Mouse (Mus musculus): ENCODE measurements around the gene Ralgapa2. TPM values are rescaled to one million over a fixed set of nuclear protein-coding genes. Genes with fewer than 3 reads are reported as not detected.

Gene Ralgapa2
- polyA plus RNA-seq, 1 experiment from 2014 or later, result 17.0 TPM

- H3K9ac ChIP-seq, result no peak overlapping the region
- no peaks in the 10 kb centered on the region for H3K9me3 ChIP-seq
- ATAC-seq (ENCODE audit: low FRiP score), result no peak
- 90% methylated on average over 4 of the region's 4 CpGs for whole genome bisulfite sequencing
- H3K4me3 ChIP-seq (replicated peaks), result no peak overlapping the region
- no peak overlapping the region for H3K27ac ChIP-seq
- H3K36me3 ChIP-seq (replicated peaks), result 0 out of 2 replicates have a peak, but pooled peaks cover 2% of the 10 kb centered on the region
- H3K27me3 ChIP-seq, result no peaks in the 10 kb centered on the region
- no peak overlapping the region for H3K4me2 ChIP-seq
- H3K4me1 ChIP-seq, result no peaks in the 10 kb centered on the region
Measured at GRCm38 (mm10) chr2:146239196-146239747, 272.9 kb downstream of the Ralgapa2 start.

GRCm38 (mm10) chr2:146231485-146231884, 280.7 kb downstream of the Ralgapa2 start:
- Histone ChIP-seq H3K36me3 (replicated peaks) (no peaks in the 10 kb centered on the region), H3K9ac (no peak overlapping the region), H3K27ac (no peak overlapping the region), H3K4me1 (peaks cover 6% of the 10 kb centered on the region), H3K4me3 (replicated peaks) (no peak overlapping the region), H3K27me3 (peaks cover 34% of the 10 kb centered on the region), H3K9me3 (no peaks in the 10 kb centered on the region), H3K4me2 (no peak overlapping the region)
- ATAC-seq (ENCODE audit: low FRiP score), result no peak
- 93% methylated on average over 2 of the region's 2 CpGs for WGBS

GRCm38 (mm10) chr2:146228435-146228834, 283.7 kb downstream of the Ralgapa2 start:
- Histone ChIP-seq H3K36me3 (replicated peaks) (no peaks in the 10 kb centered on the region), H3K9ac (no peak overlapping the region), H3K27ac (no peak overlapping the region), H3K9me3 (no peaks in the 10 kb centered on the region), H3K4me1 (peaks cover 29% of the 10 kb centered on the region), H3K4me3 (replicated peaks) (no peak overlapping the region), H3K27me3 (peaks cover 58% of the 10 kb centered on the region), H3K4me2 (no peak overlapping the region)
- no peak for ATAC-seq (ENCODE audit: low FRiP score)
- WGBS, result 82% methylated on average over 2 of the region's 2 CpGs

- Histone ChIP-seq H3K9me3 (no peaks in the 10 kb centered on the region), H3K4me3 (replicated peaks) (no peak overlapping the region), H3K4me1 (peaks cover 37% of the 10 kb centered on the region), H3K4me2 (no peak overlapping the region), H3K27me3 (peaks cover 66% of the 10 kb centered on the region), H3K9ac (no peak overlapping the region), H3K27ac (no peak overlapping the region), H3K36me3 (replicated peaks) (no peaks in the 10 kb centered on the region)
- 67% methylated on average over 3 of the region's 3 CpGs for WGBS
- no peak for ATAC-seq (ENCODE audit: low FRiP score)
Measured at GRCm38 (mm10) chr2:146227646-146228045, 284.5 kb downstream of the Ralgapa2 start.

- Histone ChIP-seq H3K9me3 (no peaks in the 10 kb centered on the region), H3K4me1 (peaks cover 39% of the 10 kb centered on the region), H3K36me3 (replicated peaks) (no peaks in the 10 kb centered on the region), H3K9ac (no peak overlapping the region), H3K4me2 (peak overlapping the region; percentile 15; the same call in 1 of the 2 replicates), H3K27ac (0 out of 2 replicates have a peak overlapping the region, but pooled peaks have one; percentile 14), H3K4me3 (replicated peaks) (0 out of 2 replicates have a peak overlapping the region, but pooled peaks have one; percentile 2), H3K27me3 (peaks cover 68% of the 10 kb centered on the region)
- ATAC-seq (ENCODE audit: low FRiP score), result no peak
- WGBS, result 3% methylated on average over 9 of the region's 9 CpGs
Measured at GRCm38 (mm10) chr2:146226484-146226883, 285.7 kb downstream of the Ralgapa2 start.

GRCm38 (mm10) chr2:146225818-146226217, 286.3 kb downstream of the Ralgapa2 start:
- Histone ChIP-seq H3K4me2 (peak overlapping the region; percentile 88), H3K27me3 (peaks cover 65% of the 10 kb centered on the region), H3K9ac (no peak overlapping the region), H3K27ac (peak overlapping the region; percentile 38; the same call in 1 of the 2 replicates), H3K36me3 (replicated peaks) (no peaks in the 10 kb centered on the region), H3K4me1 (peaks cover 44% of the 10 kb centered on the region), H3K9me3 (no peaks in the 10 kb centered on the region), H3K4me3 (replicated peaks) (0 out of 2 replicates have a peak overlapping the region, but pooled peaks have one; percentile 2)
- ATAC-seq (ENCODE audit: low FRiP score), result no peak
- WGBS, result 4% methylated on average over 6 of the region's 6 CpGs

GRCm38 (mm10) chr2:146224141-146224540, 288.0 kb downstream of the Ralgapa2 start:
- Histone ChIP-seq H3K27ac (peak overlapping the region; percentile 97), H3K9ac (peak overlapping the region; percentile 95), H3K36me3 (replicated peaks) (no peaks in the 10 kb centered on the region), H3K4me3 (replicated peaks) (peak overlapping the region; percentile 79), H3K4me2 (peak overlapping the region; percentile 88), H3K9me3 (no peaks in the 10 kb centered on the region), H3K27me3 (peaks cover 74% of the 10 kb centered on the region), H3K4me1 (peaks cover 57% of the 10 kb centered on the region)
- 8% methylated on average over 7 of the region's 7 CpGs for WGBS
- ATAC-seq (ENCODE audit: low FRiP score), result no peak

GRCm38 (mm10) chr2:146223176-146223905, 288.8 kb downstream of the Ralgapa2 start:
- H3K27ac ChIP-seq, result peak overlapping the region; percentile 97
- H3K36me3 ChIP-seq (replicated peaks), result no peaks in the 10 kb centered on the region
- under 1% methylated on average over 63 of the region's 75 CpGs for WGBS
- peaks cover 74% of the 10 kb centered on the region for H3K27me3 ChIP-seq
- peak overlapping the region; percentile 79 for H3K4me3 ChIP-seq (replicated peaks)
- peaks cover 65% of the 10 kb centered on the region for H3K4me1 ChIP-seq
- H3K9ac ChIP-seq, result peak overlapping the region; percentile 95
- no peaks in the 10 kb centered on the region for H3K9me3 ChIP-seq
- ATAC-seq (ENCODE audit: low FRiP score), result no peak
- peak overlapping the region; percentile 88 for H3K4me2 ChIP-seq

GRCm38 (mm10) chr2:146222279-146223175, 289.6 kb downstream of the Ralgapa2 start:
- ATAC-seq (ENCODE audit: low FRiP score), result peak; percentile 13
- under 1% methylated on average over 93 of the region's 133 CpGs for WGBS
- H3K36me3 ChIP-seq (replicated peaks), result no peaks in the 10 kb centered on the region
- peaks cover 73% of the 10 kb centered on the region for H3K4me1 ChIP-seq
- peak overlapping the region; percentile 97 for H3K27ac ChIP-seq
- H3K4me3 ChIP-seq (replicated peaks), result peak overlapping the region; percentile 79
- no peaks in the 10 kb centered on the region for H3K9me3 ChIP-seq
- H3K9ac ChIP-seq, result peak overlapping the region; percentile 95
- peak overlapping the region; percentile 88 for H3K4me2 ChIP-seq
- H3K27me3 ChIP-seq, result peaks cover 74% of the 10 kb centered on the region

- ATAC-seq (ENCODE audit: low FRiP score), result peak; percentile 70
- Histone ChIP-seq H3K9me3 (no peaks in the 10 kb centered on the region), H3K4me2 (peak overlapping the region; percentile 88), H3K4me1 (peaks cover 76% of the 10 kb centered on the region), H3K27me3 (peaks cover 71% of the 10 kb centered on the region), H3K9ac (peak overlapping the region; percentile 95), H3K36me3 (replicated peaks) (no peaks in the 10 kb centered on the region), H3K27ac (peak overlapping the region; percentile 97), H3K4me3 (replicated peaks) (peak overlapping the region; percentile 79)
- 0% methylated on average over 19 of the region's 44 CpGs for WGBS
Measured at GRCm38 (mm10) chr2:146221929-146222278, 290.2 kb downstream of the Ralgapa2 start.

- ATAC-seq (ENCODE audit: low FRiP score), result peak; percentile 69
- WGBS, result under 1% methylated on average over 70 of the region's 86 CpGs
- H3K27me3 ChIP-seq, result peaks cover 68% of the 10 kb centered on the region
- peak within 1 kb of the TSS; percentile 88 for H3K4me2 ChIP-seq
- H3K4me1 ChIP-seq, result peaks cover 76% of the 10 kb centered on the region
- peak within 1 kb of the TSS; percentile 79 for H3K4me3 ChIP-seq (replicated peaks)
- H3K27ac ChIP-seq, result peak within 1 kb of the TSS; percentile 97
- no peaks in the 10 kb centered on the region for H3K9me3 ChIP-seq
- H3K9ac ChIP-seq, result peak within 1 kb of the TSS; percentile 95
- H3K36me3 ChIP-seq (replicated peaks), result no peaks in the 10 kb centered on the region
Measured at GRCm38 (mm10) chr2:146221076-146221928, 290.8 kb downstream of the Ralgapa2 start, which contains the start of gene Insm1. Gene Insm1 (plus strand): TSS chr2:146221921.

Data from forebrain, embryonic 12.5 days (tissue).